Mouse (Mus musculus): ENCODE data around the gene Dnajb11. TPM values are rescaled to one million over a fixed set of nuclear protein-coding genes. Genes with fewer than 3 reads are reported as not detected.

Dnajb11 gene
- polyA plus RNA-seq, 1 experiment: 92.5 TPM

- no peak overlapping the region for H3K27ac ChIP-seq (ENCODE audit: control insufficient read depth, insufficient read depth, low read depth, low read length, poor library complexity)
- 73% methylated on average over 3 of the region's 3 CpGs for WGBS
- TF ChIP-seq CTCF (IDR thresholded peaks at IDR 0.05; ENCODE audit: control insufficient read depth, insufficient read depth, low read length) (no peak), POLR2A (IDR thresholded peaks at IDR 0.05; ENCODE audit: borderline replicate concordance, control insufficient read depth, low read depth, low read length) (no peak)
- no peak overlapping the region for H3K4me3 ChIP-seq (replicated peaks; ENCODE audit: control insufficient read depth, low read depth, low read length)
- no peaks in the 10 kb centered on the region for H3K4me1 ChIP-seq (ENCODE audit: control insufficient read depth, insufficient read depth, low read length)
Measured at GRCm38 (mm10) chr16:22886726-22887125, 29.1 kb downstream of the Dnajb11 start.

GRCm38 (mm10) chr16:22888835-22889234 is 31.2 kb downstream of the Dnajb11 start:
- WGBS: 79% methylated on average over 4 of the region's 4 CpGs
- Histone ChIP-seq H3K4me3 (replicated peaks; ENCODE audit: control insufficient read depth, low read depth, low read length) (no peak overlapping the region), H3K27ac (ENCODE audit: control insufficient read depth, insufficient read depth, low read depth, low read length, poor library complexity) (no peak overlapping the region), H3K4me1 (ENCODE audit: control insufficient read depth, insufficient read depth, low read length) (no peaks in the 10 kb centered on the region)
- no peak for TF ChIP-seq CTCF (IDR thresholded peaks at IDR 0.05; ENCODE audit: control insufficient read depth, insufficient read depth, low read length)
- TF ChIP-seq POLR2A (IDR thresholded peaks at IDR 0.05; ENCODE audit: borderline replicate concordance, control insufficient read depth, low read depth, low read length): no peak

DNA sequence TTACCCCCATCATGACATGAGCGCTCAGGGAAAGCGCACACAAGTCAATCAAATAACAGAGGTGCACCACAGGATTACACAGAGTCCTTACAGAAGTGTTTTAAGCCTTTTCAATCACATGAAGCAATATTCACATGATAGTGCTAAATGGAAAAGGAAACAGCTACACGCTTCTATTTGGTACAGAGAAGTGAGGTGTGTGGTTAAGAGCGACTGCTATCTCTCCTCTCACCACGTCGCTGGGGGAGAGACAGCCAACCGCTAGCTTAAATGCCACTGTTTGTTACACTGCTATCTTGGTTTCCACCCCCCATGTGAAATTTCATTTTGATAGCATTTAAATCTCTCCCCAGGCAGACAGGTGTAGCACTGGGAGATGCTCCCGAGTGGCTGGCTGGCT is 32.1 kb downstream of the Dnajb11 start:
- TF ChIP-seq CTCF (IDR thresholded peaks at IDR 0.05; ENCODE audit: control insufficient read depth, insufficient read depth, low read length) (no peak), POLR2A (IDR thresholded peaks at IDR 0.05; ENCODE audit: borderline replicate concordance, control insufficient read depth, low read depth, low read length) (no peak)
- no peak overlapping the region for H3K27ac ChIP-seq (ENCODE audit: control insufficient read depth, insufficient read depth, low read depth, low read length, poor library complexity)
- WGBS: 29% methylated on average over 8 of the region's 8 CpGs

GRCm38 (mm10) chr16:22890683-22891510 is 33.3 kb downstream of the Dnajb11 start, which contains the start of gene Ahsg:
Gene Ahsg (plus strand): TSS chr16:22891277.
- Histone ChIP-seq H3K4me1 (ENCODE audit: control insufficient read depth, insufficient read depth, low read length) (no peaks in the 10 kb centered on the region), H3K27ac (ENCODE audit: control insufficient read depth, insufficient read depth, low read depth, low read length, poor library complexity) (no peak within 1 kb of the TSS), H3K4me3 (replicated peaks; ENCODE audit: control insufficient read depth, low read depth, low read length) (no peak within 1 kb of the TSS)
- 7% methylated on average over 11 of the region's 11 CpGs for whole genome bisulfite sequencing
- TF ChIP-seq POLR2A (IDR thresholded peaks at IDR 0.05; ENCODE audit: borderline replicate concordance, control insufficient read depth, low read depth, low read length) (no peak), CTCF (IDR thresholded peaks at IDR 0.05; ENCODE audit: control insufficient read depth, insufficient read depth, low read length) (no peak)

More for the DNA sequence above, 32.1 kb downstream of the Dnajb11 start:
- H3K4me3 ChIP-seq (replicated peaks; ENCODE audit: control insufficient read depth, low read depth, low read length): no peak overlapping the region
- H3K4me1 ChIP-seq (ENCODE audit: control insufficient read depth, insufficient read depth, low read length): no peaks in the 10 kb centered on the region

GRCm38 (mm10) chr16:22891733-22892154 is 34.1 kb downstream of the Dnajb11 start:
- WGBS: 78% methylated on average over 8 of the region's 8 CpGs
- TF ChIP-seq POLR2A (IDR thresholded peaks at IDR 0.05; ENCODE audit: borderline replicate concordance, control insufficient read depth, low read depth, low read length): no peak
- TF ChIP-seq CTCF (IDR thresholded peaks at IDR 0.05; ENCODE audit: control insufficient read depth, insufficient read depth, low read length): no peak

DNA sequence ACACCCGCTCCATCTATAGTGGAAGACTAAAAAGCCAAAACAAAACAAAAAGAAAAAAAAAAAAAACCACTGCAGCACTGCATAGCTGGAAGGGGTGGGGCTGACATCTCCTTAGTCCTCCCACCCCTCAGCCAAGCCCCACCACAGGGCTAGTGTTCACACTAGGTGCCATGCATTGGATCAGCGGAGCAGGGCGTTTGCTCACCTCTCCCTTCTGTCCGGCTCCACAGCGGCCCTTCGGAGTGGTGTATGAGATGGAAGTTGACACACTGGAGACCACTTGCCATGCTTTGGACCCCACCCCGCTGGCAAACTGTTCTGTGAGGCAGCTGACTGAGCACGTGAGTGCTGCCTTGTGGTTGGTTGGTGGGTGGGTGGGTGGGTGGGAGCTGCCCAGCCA is 36.5 kb downstream of the Dnajb11 start:
- TF ChIP-seq CTCF (IDR thresholded peaks at IDR 0.05; ENCODE audit: control insufficient read depth, insufficient read depth, low read length) (no peak), POLR2A (IDR thresholded peaks at IDR 0.05; ENCODE audit: borderline replicate concordance, control insufficient read depth, low read depth, low read length) (no peak)
- Histone ChIP-seq H3K4me1 (ENCODE audit: control insufficient read depth, insufficient read depth, low read length) (no peaks in the 10 kb centered on the region), H3K4me3 (replicated peaks; ENCODE audit: control insufficient read depth, low read depth, low read length) (no peak overlapping the region), H3K27ac (ENCODE audit: control insufficient read depth, insufficient read depth, low read depth, low read length, poor library complexity) (no peak overlapping the region)
- 90% methylated on average over 8 of the region's 8 CpGs for WGBS

More at GRCm38 (mm10) chr16:22891733-22892154, 34.1 kb downstream of the Dnajb11 start:
- H3K27ac ChIP-seq (ENCODE audit: control insufficient read depth, insufficient read depth, low read depth, low read length, poor library complexity): no peak overlapping the region
- H3K4me1 ChIP-seq (ENCODE audit: control insufficient read depth, insufficient read depth, low read length): no peaks in the 10 kb centered on the region
- no peak overlapping the region for H3K4me3 ChIP-seq (replicated peaks; ENCODE audit: control insufficient read depth, low read depth, low read length)

- TF ChIP-seq POLR2A (IDR thresholded peaks at IDR 0.05; ENCODE audit: borderline replicate concordance, control insufficient read depth, low read depth, low read length): no peak
- no peak for TF ChIP-seq CTCF (IDR thresholded peaks at IDR 0.05; ENCODE audit: control insufficient read depth, insufficient read depth, low read length)
- Histone ChIP-seq H3K27ac (ENCODE audit: control insufficient read depth, insufficient read depth, low read depth, low read length, poor library complexity) (no peak overlapping the region), H3K4me1 (ENCODE audit: control insufficient read depth, insufficient read depth, low read length) (no peaks in the 10 kb centered on the region; the same call in 1 of the 2 replicates), H3K4me3 (replicated peaks; ENCODE audit: control insufficient read depth, low read depth, low read length) (no peak overlapping the region)
- 73% methylated on average over 2 of the region's 2 CpGs for WGBS
Measured at GRCm38 (mm10) chr16:22896618-22897017, 39.0 kb downstream of the Dnajb11 start.

- H3K4me3 ChIP-seq (replicated peaks; ENCODE audit: control insufficient read depth, low read depth, low read length): no peak overlapping the region
- 10% methylated on average over 5 of the region's 5 CpGs for WGBS
- H3K27ac ChIP-seq (ENCODE audit: control insufficient read depth, insufficient read depth, low read depth, low read length, poor library complexity): no peak overlapping the region
- no peaks in the 10 kb centered on the region; the same call in 1 of the 2 replicates for H3K4me1 ChIP-seq (ENCODE audit: control insufficient read depth, insufficient read depth, low read length)
- TF ChIP-seq POLR2A (IDR thresholded peaks at IDR 0.05; ENCODE audit: borderline replicate concordance, control insufficient read depth, low read depth, low read length) (no peak), CTCF (IDR thresholded peaks at IDR 0.05; ENCODE audit: control insufficient read depth, insufficient read depth, low read length) (no peak)
Measured at GRCm38 (mm10) chr16:22899346-22899745, 41.7 kb downstream of the Dnajb11 start.

All from bone marrow, adult 2 months (tissue).